Mouse (Mus musculus) liver, embryonic 14.5 days (tissue): Measurements from ENCODE around the gene Vstm4. TPM values are rescaled to one million over a fixed set of nuclear protein-coding genes. Genes with fewer than 3 reads are reported as not detected.

Source experiments
- ATAC-seq: fragments of 200-750 bp; cut with Nextera tagmentation; 2 replicates; pipeline ENCODE4 v1.8.0; 2017; ENCODE audit warnings: moderate number of reproducible peaks, mild to moderate bottlenecking, moderate library complexity; ENCODE audit not compliant: insufficient read depth
- DNase-seq, 3 experiments: peaks; one replicate each; pipeline ENCODE4 v3.0.0-alpha.2; 2012 to 2013; ENCODE audit warnings: low read depth in 3 of 3, low spot score in 3 of 3
- H3K27ac ChIP-seq: fragments of 300-500 bp; sonication (generic); 2 replicates; pipeline ENCODE4 v1.5.1; 2014; ENCODE audit warnings: moderate library complexity, mild to moderate bottlenecking, control low read depth, inconsistent platforms
- H3K27me3 ChIP-seq: fragments of 300-500 bp; sonication (generic); 2 replicates; pipeline ENCODE4 v1.6.1; 2014; ENCODE audit warnings: mild to moderate bottlenecking, low read length, moderate library complexity; ENCODE audit not compliant: control insufficient read depth, insufficient read depth
- H3K36me3 ChIP-seq: fragments of 300-500 bp; sonication (generic); replicated peaks from 2 replicates; pipeline ENCODE4 v1.6.1; 2014; ENCODE audit warnings: low read depth; ENCODE audit not compliant: control insufficient read depth, insufficient read depth
- H3K4me1 ChIP-seq, 2 experiments: fragments of 200-500 bp in 1 of 2; fragments of 300-500 bp in 1 of 2; sonication (generic) in 1 of 2; replicated peaks; 2 replicates each; pipeline ENCODE4 v1.6.1; 2012 to 2014; ENCODE audit warnings: antibody characterized with exemption in 1 of 2, inconsistent platforms in 1 of 2, low read length in 1 of 2; ENCODE audit not compliant: control insufficient read depth in 2 of 2, insufficient read depth in 2 of 2
- H3K4me2 ChIP-seq: fragments of 300-500 bp; sonication (generic); 2 replicates; pipeline ENCODE4 v1.6.1; 2014; ENCODE audit warnings: low read depth, mild to moderate bottlenecking, control low read depth, moderate library complexity
- H3K4me3 ChIP-seq, 2 experiments: fragments of 200-500 bp in 1 of 2; fragments of 300-500 bp in 1 of 2; sonication (generic) in 1 of 2; 2 replicates each; pipeline ENCODE4 v1.5.1; 2012 to 2014; ENCODE audit warnings: low read depth in 2 of 2, low read length in 2 of 2, mild to moderate bottlenecking in 2 of 2, control low read depth in 1 of 2, inconsistent platforms in 1 of 2, moderate library complexity in 1 of 2; ENCODE audit not compliant: insufficient read depth in 1 of 2
- H3K9ac ChIP-seq: fragments of 300-500 bp; sonication (generic); replicated peaks from 2 replicates; pipeline ENCODE4 v1.6.1; 2014; ENCODE audit warnings: mild to moderate bottlenecking, control low read depth, moderate library complexity
- H3K9me3 ChIP-seq: fragments of 300-500 bp; sonication (generic); 2 replicates; pipeline ENCODE4 v1.6.1; 2016; ENCODE audit warnings: low read length, mixed read lengths; ENCODE audit not compliant: control insufficient read depth
- CTCF ChIP-seq: IDR thresholded peaks from 2 replicates; pipeline ENCODE4 v1.5.1; 2016; ENCODE audit warnings: antibody characterized with exemption, low read depth, control low read depth
- EP300 ChIP-seq: IDR thresholded peaks from 2 replicates; pipeline ENCODE4 v1.6.1; 2016; ENCODE audit warnings: antibody characterized with exemption, low read depth
- WGBS: fragments of 180-500 bp; shearing (Covaris S2); extraction: QIAGEN DNeasy Blood & Tissue Kit; methylation state at CpG from one replicate; pipeline ENCODE4 v1.1.7; 2014; ENCODE audit not compliant: insufficient replicate concordance; 5-methylcytosine and 5-hydroxymethylcytosine counted together
- polyA plus RNA-seq, 2 experiments: library from polyadenylated mRNA; depleted of rRNA in 1 of 2; stranded (reverse) in 1 of 2; unstranded in 1 of 2; fragments of >200 nt; fragmentation: Nextera tagmentation in 1 of 2; extraction: Ambion mirVana in 1 of 2; gene quantifications; 2 replicates each; pipeline versions ENCODE4 v1.2.1 to v1.2.3; 2012 to 2014

Vstm4 gene
- polyA plus RNA-seq, 2 experiments, result 1.6 to 3.3 TPM

- ATAC-seq (no peak), DNase-seq (no peak)
- H3K4me3 ChIP-seq, result no peak overlapping the region
- no peaks in the 10 kb centered on the region for H3K4me1 ChIP-seq
- TF ChIP-seq EP300, result no peak
- no peak for TF ChIP-seq CTCF
- H3K4me2 ChIP-seq, result no peak overlapping the region
- H3K9me3 ChIP-seq, result no peaks in the 10 kb centered on the region
- no peak overlapping the region for H3K27ac ChIP-seq
- no peaks in the 10 kb centered on the region for H3K27me3 ChIP-seq
- H3K9ac ChIP-seq, result no peak overlapping the region
- WGBS, result 53% methylated on average over 7 of the region's 7 CpGs
- H3K36me3 ChIP-seq, result no peaks in the 10 kb centered on the region
Measured at GRCm38 (mm10) chr14:32817258-32817657, 39.3 kb upstream of the Vstm4 start.

DNA sequence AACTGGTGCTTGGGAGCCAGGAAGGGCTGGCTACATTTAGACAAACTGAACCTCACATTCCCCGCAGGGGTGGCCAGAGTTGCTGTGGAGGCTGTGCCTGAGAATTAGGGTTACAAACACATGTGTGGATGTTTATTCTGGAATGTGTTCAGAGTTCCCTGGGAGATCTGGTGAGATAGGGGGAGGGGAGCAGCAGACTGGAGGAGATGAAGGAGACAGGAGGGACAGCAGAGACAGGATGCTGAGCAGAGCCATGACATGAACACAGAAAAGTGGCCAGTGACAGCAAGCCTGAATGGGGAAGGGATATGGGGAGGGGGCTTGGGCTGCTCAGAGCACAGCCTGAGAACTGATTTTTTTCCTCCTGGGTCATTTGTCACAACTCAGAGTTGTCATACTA lies 37.3 kb upstream of the Vstm4 start:
- Histone ChIP-seq H3K9me3 (no peaks in the 10 kb centered on the region), H3K4me2 (no peak overlapping the region), H3K27ac (no peak overlapping the region), H3K9ac (no peak overlapping the region), H3K4me3 (no peak overlapping the region), H3K27me3 (no peaks in the 10 kb centered on the region), H3K4me1 (no peaks in the 10 kb centered on the region), H3K36me3 (no peaks in the 10 kb centered on the region)
- DNase-seq (no peak), ATAC-seq (no peak)
- WGBS, result 56% methylated on average over 1 of the region's 1 CpGs
- TF ChIP-seq CTCF (no peak), EP300 (no peak)

DNA sequence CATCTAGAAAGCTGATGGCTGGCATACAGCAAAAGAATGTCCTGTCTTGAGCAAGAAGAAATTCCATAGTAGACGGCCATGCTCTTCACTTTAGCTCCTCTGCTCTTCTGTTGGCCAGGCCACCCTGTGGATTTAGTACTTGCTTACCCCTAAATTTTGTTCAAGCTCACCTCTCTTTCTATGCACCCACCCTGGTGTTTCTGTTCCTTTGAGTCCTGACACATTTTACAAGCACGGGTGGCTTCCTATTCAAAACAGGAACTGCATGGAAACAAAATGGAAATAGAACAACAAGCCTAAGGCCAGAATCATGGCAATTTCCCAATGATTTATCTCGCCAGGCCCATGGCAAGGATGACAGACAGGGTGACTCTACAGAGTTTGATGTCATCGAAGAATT lies 33.7 kb upstream of the Vstm4 start:
- Histone ChIP-seq H3K4me3 (no peak overlapping the region), H3K9ac (no peak overlapping the region), H3K9me3 (no peaks in the 10 kb centered on the region), H3K27ac (no peak overlapping the region), H3K4me2 (no peak overlapping the region), H3K27me3 (no peaks in the 10 kb centered on the region), H3K4me1 (0 out of 4 replicates have a peak, but pooled peaks cover 0 to 4% of the 10 kb centered on the region in 2 experiments), H3K36me3 (no peaks in the 10 kb centered on the region)
- no peak for ATAC-seq
- TF ChIP-seq CTCF, result no peak
- TF ChIP-seq EP300, result no peak
- DNase-seq, result no peak
- WGBS, result 45% methylated on average over 4 of the region's 4 CpGs

- H3K9me3 ChIP-seq, result no peaks in the 10 kb centered on the region
- H3K4me1 ChIP-seq, result peaks cover 0 to 13% of the 10 kb centered on the region in 2 experiments; a peak in 2 of 4 replicates
- DNase-seq, result no peak
- H3K4me2 ChIP-seq, result no peak overlapping the region
- H3K4me3 ChIP-seq, result no peak overlapping the region
- WGBS, result 48% methylated on average over 3 of the region's 3 CpGs
- TF ChIP-seq CTCF, result no peak
- no peak for TF ChIP-seq EP300
- H3K36me3 ChIP-seq, result no peaks in the 10 kb centered on the region
- ATAC-seq, result no peak
- H3K27ac ChIP-seq, result no peak overlapping the region
- H3K9ac ChIP-seq, result no peak overlapping the region
- no peaks in the 10 kb centered on the region for H3K27me3 ChIP-seq
Measured at GRCm38 (mm10) chr14:32823861-32824260, 32.7 kb upstream of the Vstm4 start.

- Histone ChIP-seq H3K4me1 (peaks cover 0 to 13% of the 10 kb centered on the region in 2 experiments; a peak in 2 of 4 replicates), H3K27ac (no peak overlapping the region), H3K9ac (no peak overlapping the region), H3K4me2 (no peak overlapping the region), H3K4me3 (no peak overlapping the region), H3K36me3 (no peaks in the 10 kb centered on the region), H3K27me3 (no peaks in the 10 kb centered on the region), H3K9me3 (no peaks in the 10 kb centered on the region)
- 55% methylated on average over 14 of the region's 14 CpGs for WGBS
- no peak for TF ChIP-seq CTCF
- no peak for TF ChIP-seq EP300
- ATAC-seq (no peak), DNase-seq (no peak)
Measured at GRCm38 (mm10) chr14:32824267-32825150, 32.0 kb upstream of the Vstm4 start.
